Mouse (Mus musculus): ENCODE results near the gene Rbm20.

Gene Rbm20

DNA sequence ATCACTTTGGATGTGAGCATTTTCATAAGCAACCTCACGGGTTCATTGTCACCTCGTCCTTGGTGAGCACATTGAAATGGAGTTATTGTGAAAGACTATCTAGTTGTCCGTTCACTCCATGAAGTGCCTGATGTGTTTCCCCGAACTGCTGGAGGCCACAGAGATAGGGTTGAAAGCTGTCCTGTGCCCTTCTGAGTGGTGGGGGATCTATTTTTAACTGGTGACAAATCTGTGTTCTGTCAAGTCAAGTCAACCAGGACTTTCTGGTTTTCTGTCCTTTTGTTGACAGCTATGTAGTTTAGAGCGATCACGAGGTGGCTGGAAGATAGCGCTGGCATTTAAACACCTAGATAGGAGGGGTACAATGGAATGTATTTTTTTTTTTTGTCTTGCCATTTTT is 39.4 kb downstream of the Rbm20 start:
- WGBS: 96% methylated on average over 7 of the region's 7 CpGs

DNA sequence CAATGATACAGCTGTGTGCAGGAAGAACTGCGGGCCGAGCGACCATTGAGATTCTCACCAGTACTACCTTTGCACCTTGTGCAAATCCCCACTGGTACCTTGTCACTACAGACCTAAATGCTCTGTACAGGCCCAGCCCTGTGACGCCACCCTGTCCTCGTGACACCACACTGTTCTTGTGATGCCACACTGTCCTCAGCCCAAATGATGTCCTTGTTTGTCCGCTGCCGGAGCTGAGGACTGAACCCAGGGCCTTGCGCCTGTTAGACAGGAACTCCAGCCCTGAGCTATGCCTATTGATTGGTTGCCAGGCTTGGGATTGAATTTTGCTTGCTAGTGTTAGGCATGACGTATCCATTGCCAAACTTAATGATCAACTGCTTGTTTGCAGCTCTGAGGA is 40.3 kb downstream of the Rbm20 start:
- 93% methylated on average over 9 of the region's 9 CpGs for WGBS

DNA sequence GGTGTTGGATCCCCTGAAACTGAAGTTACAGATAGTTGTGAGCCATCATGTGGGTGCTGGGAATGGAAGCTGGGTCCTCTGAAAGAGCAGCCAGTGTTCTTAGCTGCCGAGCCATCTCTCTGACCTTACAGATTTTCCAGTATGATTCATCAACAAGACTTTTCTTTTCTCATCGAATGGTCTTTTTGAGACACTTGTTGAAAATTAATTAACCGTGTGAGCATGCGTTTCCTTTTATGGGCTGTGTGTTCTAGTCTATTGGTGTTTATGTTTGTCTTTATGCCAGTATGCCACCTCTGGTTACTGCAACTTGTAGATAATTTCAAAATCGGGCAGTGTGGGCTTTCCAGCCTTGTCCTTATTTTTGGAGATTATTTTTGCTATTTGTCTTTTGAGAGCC is 45.1 kb downstream of the Rbm20 start:
- 79% methylated on average over 5 of the region's 5 CpGs for WGBS

DNA sequence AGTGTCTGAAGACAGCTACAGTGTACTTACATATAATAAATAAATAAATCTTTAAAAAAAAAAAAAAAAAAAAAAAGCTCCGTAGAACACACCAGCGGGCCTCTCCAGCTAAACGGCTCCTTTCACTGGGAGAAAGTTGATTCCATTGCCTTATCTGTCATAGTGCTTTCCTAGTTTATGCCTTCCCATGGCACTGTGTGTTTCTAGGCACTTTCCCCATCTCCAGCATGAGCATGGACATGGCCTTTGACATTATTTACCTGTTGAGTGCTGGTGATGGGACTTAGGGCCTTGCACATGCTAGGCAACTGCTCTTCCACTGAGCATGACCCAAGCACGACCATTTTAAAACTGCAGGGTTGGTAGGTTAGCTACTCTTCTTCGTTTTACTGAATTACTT is 46.9 kb downstream of the Rbm20 start:
- 90% methylated on average over 5 of the region's 5 CpGs for WGBS

DNA sequence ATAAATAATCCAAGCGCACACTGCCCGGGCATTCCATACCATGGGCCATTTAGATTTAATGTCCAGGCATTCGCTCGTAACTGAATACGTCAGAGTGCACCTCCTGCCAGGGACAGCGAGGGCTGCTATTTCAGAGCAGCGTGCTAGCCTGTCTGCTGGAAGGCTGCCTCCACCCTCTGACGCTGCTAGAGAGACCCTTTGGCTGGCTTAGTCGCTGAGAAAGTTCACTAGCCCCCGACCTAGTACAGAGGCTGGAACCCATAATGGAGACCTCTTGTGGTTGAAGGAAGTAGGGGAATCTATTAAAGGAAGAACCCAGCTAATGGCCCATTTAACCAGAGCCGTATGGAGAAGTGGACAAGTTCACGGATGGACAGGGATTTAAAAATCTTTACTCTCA is 49.2 kb downstream of the Rbm20 start:
- WGBS: 51% methylated on average over 12 of the region's 12 CpGs

DNA sequence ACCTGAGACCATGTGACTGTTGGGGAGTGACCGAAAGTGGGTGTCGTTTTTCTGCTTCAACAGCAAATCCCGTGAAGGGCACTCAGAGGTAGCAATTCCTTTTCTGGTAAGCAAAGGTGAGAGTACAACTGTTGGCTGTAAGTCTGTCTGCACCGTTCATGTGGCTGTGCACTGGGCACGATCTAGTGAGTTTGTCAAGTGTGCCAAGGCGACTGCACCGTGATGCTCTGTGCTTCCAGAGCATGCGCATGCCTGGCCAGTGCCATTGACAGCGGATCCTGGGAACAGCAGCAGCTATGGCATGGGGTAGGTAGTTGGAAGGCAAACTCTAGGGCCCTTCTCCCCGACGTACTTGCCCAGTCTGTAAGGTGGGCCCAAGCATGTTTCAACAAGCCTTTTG is 49.6 kb downstream of the Rbm20 start:
- WGBS: 81% methylated on average over 11 of the region's 11 CpGs

DNA sequence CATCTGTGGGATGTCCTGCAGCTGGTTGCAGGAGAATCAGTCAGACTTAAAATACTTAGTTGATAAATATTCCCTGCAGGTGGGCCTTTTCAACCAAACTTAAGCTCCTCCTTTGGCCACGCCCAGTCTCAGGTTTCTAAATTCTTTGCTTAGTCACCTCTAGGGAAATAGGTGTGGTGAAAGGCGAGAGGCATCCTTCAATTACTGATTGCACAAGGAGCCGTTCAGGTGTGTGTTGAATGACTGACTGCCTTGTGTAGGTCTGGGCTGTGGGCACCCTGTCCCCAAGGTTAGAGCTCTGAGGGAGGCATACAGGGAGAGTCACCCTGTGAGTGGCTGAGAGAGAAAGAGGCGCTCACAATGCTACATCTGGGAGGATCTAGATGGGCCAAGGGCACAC is 50.2 kb downstream of the Rbm20 start:
- 86% methylated on average over 4 of the region's 4 CpGs for WGBS

DNA sequence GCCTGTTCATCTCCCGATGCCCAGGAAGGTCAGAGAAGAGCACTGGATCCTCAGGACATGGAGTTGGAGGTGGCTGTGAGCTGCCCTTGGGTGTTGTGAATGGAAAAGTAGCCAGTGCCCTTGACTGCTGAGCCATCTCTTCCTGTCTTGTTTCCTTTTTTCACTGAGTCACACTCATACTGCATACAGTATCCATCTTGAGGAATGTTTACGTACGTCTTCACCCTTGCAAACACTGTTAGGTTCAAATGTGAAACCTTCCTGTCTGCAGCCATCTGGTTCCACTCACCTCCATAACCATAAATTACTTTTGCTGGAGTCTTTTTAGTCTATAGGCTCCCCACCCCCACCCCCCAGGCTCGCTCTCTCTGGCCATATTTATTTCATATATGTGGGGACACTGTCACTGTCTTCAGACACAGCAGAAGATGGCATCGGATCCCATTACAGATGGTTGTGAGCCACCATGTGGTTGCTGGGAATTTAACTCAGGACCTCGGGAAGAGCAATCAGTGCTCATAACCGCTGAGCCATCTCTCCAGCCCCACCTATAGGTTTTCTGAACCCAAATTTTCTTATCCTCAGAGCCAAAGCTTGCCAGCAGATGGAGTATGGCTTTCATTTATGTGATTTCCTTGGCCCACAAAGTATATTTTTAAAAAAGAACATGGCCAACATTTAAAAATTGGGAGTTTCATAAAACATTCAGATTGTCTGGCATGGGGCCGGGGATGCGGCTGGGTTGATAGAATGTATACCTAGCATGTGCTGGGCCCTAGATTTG is 51.0 kb downstream of the Rbm20 start:
- WGBS: 73% methylated on average over 9 of the region's 9 CpGs

DNA sequence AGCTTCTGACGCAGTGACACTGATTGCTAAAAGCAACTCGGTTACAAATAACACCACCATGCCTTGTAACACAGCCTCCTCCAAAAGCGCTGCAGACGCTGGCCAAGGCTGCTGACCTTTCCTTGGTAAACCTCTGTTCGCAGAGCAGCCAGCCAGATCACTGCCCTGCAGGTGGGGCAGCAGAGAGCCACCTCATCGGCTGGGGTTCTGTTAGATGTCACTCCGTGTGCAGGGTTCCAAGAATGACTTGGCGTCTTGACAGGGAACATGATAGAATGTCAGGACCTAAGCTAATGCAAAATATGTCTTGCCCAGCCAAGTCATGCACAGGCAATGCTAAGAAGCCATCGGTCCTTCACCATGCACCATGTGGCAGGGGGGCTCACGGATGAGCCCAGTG is 52.8 kb downstream of the Rbm20 start:
- 82% methylated on average over 10 of the region's 10 CpGs for WGBS

DNA sequence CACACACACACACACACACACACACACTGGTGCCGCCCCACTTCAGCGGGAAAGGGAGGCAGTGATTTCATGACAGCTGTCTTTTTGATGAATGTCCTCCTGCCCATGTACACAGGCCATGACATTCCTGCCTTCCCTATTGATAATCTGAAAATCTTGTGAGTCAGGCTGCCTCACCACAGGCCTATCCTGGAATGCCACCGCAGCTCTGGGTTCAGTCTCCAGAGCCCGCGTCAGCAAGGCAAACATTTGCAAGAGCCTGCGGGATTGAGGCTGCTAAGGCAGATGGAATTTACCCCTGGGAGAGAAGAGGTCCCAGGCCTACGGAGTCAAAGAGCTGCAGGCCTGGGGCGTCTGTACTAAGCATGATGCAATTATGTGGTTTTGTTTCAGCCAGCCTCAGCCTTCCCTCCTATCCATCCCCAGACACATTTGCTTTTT is 54.7 kb downstream of the Rbm20 start:
- WGBS: 86% methylated on average over 8 of the region's 8 CpGs

DNA sequence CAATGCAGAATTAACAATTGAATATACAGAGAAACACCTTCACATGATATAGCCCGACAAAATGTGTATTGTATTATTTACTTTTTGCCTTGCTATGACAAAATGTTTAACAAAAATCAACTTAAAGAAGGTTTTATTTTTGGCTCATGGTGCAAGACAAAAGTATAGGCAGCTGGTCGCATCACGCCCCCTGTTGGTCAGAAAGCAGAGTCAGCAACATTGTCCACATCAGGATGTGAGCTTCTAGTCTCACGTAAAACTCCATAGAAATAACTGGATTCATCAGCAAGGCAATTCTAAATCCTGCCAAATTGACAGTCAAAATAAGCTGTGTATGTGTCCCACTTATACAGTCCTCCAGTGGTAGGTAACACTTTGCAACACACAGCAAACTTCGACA is 57.7 kb downstream of the Rbm20 start:
- WGBS: 59% methylated on average over 5 of the region's 5 CpGs

DNA sequence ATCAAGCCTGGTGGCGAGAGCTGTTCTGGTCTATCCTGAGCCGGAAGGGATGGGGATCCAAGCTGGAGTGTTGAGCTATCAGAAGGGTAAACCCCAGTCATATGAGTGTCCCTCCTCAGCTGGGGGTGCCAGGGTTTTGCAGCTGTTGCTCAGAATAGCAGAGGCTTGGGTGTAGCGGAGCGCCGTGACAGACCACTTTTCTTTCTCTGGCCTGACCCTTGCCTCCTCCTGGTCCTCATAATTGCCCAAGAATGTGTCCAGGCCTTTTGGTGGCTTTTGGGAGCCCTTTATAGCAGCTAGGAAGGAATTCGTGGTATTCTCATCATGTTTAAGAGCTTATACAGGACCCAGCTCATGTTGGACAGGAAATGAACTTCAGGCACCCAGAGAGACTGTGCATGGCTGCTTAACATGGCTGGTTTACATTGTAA is 61.6 kb downstream of the Rbm20 start:
- 90% methylated on average over 6 of the region's 6 CpGs for whole genome bisulfite sequencing

DNA sequence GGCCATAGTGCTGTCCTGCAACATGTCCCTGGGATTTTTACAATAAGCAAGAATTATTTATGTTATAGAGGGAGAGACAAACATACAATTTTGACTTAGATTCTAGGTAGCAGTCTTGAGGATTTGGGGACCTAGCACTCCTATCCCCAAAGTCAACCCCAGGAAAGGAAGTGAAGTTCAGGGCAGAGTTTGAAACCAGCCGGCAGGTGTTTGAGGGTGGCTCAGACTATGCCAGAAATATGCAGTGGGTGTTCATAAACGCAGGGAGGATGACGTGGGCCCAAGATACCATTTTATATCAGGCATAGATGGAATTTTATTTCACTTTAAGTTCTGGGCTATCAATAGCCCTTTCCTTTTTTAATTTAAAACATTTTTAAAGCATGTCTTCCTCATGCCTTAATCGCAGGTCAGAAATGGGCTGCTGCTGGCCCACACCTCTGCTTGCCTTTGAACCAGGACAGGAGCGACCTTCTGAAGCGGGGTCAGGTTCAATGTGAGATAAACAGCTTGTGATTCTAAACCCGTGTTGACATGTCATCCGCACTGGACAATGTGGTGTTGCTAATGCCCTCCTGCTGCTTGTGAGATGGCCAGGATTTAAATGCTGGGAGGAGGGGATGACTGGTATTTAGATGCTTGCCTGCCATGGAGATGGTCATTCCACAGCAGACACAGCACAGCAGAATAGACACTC is 62.6 kb downstream of the Rbm20 start:
- WGBS: 64% methylated on average over 8 of the region's 8 CpGs

DNA sequence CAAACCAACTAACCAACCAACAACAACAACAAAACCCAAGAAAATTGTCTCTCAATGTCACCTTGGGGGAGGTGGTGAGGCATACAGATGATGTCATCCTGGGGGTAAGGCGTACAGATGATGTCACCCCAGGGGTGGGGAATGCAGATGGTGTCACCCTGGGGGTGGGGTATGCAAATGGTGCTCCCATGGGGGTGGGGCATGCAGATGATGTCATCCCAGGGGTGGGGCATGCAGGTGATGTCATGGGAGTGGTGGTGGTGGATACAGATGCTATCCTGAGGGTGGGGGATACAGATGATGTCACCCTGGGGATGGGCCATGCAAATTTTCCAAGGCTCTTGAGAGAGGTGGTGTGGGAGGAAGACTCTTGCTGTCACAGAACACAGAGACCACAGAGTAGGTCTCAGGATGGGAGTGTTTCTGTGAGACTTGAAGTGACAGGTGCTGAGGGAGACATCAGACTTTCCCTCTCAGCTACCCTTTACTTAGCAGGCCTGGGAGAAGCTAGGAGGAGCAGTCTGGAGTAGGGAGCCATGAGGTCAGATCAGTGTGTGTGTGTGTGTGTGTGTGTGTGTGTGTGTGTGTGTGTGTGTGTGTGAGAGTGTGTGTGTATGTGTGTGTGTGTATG is 63.8 kb downstream of the Rbm20 start:
- WGBS: 92% methylated on average over 1 of the region's 1 CpGs

DNA sequence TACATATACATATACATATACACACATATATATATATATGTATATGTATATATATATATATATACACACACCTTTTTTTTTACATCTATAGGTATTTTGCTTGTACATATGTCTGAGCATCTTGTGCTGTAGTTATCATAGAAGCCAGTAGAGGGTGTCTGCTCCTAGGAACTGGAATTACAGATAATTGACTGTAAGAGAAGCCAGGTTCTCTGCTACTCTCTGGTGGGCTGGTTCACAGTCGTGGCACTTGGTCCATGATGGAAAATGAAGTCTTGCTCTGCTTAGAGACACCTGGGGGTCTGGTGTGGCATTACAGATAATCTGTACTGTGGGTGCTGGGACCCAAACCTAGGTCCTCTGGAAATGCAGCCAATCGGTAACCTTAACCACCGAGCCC is 64.8 kb downstream of the Rbm20 start:
- WGBS: 67% methylated on average over 3 of the region's 3 CpGs

DNA sequence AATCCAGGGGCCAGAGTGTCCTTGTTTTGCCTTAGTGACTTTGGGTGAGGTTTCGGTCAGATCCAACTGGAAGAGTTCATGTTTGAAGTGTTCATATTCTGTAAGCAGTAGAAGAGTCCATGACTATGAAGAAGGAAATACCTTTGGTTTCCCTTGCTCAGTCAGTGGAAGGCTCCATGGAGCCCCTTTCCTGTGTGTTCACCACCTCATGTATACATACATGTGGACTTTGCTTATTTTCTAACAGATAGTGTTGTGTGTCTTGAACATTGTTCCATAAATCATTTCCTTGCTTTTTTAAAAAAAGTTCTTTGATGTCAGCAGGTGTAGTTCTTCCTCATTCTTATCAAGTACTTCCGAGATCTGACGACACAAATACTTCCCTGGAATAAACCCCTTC is 68.2 kb downstream of the Rbm20 start:
- WGBS: 83% methylated on average over 3 of the region's 3 CpGs

DNA sequence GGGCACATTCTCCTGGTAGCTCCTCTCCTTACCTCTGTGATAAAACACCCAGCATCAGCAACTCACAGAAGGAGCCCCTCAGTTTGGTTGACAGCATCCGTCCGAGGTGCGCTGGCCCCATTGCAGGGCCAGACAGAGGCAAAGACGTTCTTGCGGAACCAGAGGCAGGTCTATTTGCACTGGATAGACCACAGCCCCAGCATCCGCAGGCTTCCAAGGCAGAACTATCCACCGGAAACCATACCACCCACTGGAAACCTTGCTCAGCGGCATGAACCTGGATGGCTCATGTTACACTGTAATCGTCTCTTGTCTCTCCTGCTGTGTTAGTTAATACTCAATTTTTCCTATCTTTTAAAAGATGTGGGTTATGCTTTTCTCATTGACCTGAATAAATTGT is 69.0 kb downstream of the Rbm20 start:
- WGBS: 86% methylated on average over 9 of the region's 9 CpGs

DNA sequence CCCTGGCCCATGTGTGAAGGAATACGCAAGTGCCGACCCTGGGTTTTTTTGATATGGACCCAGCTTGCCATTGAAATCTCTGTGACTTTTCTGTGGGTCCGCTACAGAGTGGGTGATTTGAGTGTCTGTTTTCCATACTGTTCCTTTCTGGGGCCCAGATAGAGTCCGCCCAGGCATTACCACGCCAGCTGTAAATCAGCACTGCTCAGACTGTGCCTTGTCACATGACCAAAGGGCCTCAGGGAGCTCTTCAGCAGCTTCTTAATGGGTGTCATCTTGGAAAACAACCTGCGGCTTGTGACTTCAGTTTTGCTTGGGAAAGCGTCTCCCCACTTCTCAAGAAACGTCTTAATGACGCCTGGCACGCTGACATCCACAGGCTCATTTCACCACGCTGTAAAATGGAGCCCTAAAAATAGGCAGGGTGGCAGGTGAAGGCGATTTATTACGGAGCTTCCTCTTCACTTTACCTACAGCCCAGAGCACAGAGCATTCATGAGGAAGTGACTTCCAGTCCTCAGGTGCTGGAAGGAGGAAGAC is 71.2 kb downstream of the Rbm20 start:
- 83% methylated on average over 13 of the region's 13 CpGs for WGBS

DNA sequence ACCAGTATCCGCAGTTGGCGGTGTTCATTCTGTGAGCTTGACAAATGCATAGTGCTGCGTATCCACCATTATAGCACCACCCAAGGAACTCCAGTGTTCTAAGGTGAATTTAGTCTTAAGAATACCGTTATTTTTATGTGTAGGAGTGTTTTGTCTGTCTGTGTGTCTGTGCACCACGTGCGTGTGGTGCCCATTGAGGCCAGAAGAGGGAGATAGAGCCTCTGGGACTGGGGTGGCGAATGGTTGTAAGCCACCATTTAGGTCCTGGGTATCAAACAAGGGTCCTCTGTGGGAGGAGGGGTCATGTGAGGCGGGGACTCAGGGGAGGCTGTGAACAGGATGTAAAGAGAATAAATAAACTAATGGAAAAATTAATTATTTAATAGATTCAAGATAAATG is 72.2 kb downstream of the Rbm20 start:
- WGBS: 98% methylated on average over 8 of the region's 8 CpGs

DNA sequence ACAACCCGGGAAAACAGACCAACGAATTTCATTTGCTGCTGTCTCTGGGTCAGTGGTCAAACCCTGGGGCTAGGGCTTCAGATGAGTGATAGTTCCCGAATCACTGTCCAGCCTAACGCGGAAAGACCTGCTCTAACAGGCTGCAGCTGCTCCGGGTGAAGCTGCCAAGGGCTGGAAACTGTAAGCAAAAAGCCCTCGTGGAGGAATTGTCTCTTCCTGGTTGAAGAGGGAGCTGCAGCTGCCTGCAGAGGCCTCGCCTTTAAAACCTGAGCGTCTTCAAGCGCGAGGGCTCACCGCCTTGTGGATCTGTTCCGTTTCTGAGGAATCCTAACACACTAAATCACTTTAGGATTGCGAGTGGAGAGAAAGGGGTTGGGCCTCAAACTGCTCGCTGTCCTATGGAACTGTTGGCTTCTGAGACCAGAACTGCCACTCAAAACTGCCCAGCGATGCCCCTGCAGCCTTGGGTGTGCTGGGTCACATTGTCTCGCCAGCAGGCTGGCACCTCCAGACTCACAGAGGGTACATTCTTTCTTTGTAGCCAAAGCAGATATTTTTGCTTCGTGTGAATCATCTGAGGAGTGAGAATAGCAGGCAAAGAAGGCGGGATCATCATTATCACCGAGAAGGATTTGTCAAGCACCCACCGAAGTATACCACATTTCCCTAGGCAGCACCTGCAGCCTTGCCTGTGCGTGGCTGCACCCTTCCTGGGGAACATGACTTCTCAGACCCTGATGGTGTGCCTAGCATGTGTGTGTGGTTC is 74.5 kb downstream of the Rbm20 start:
- 61% methylated on average over 22 of the region's 22 CpGs for WGBS

DNA sequence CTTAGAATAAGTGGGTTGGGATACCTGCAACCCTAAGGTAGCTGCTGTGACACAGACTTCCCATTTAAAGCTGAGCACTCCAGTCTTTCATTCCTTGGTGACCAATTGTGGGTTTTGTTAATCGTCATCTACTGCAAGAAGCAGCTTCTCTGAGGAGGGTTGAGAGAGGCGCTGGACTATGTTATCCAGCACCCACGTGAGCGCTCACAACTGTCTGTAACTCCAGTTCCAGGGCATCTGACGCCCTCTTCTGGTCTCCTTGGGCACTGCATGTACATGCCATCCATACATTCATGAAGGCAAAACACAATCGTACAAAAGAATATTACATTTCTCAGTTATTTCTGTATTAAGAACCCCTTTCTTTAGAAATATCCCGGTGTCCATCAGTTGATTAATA is 75.9 kb downstream of the Rbm20 start:
- WGBS: 65% methylated on average over 7 of the region's 7 CpGs

DNA sequence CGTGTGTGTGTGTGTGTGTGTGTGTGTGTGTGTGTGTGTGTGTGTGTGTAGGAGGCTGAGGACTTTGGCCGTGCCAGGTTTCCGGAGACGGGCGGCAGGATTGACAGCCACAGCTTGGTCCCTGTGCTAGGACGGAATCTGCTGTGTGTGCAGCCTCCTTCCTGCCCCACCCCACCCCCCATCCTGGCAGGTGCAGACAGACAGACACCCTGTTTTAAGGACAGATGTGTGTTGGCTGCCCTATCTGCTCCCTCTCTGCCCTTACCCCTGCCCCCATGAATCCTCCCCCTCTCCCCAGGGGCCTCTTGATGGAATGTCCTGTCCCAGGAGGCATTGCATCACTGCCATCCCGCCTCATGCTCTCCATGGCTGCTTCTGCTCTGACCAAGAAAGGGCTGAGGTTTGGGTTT is 77.3 kb downstream of the Rbm20 start:
- 75% methylated on average over 7 of the region's 7 CpGs for WGBS

Data from cerebral cortex, adult 2 months (tissue).